Mouse (Mus musculus): ENCODE data around the gene Kcnk10.

- TF ChIP-seq CTCF (IDR thresholded peaks at IDR 0.05; ENCODE audit: extremely low read depth, insufficient read length, insufficient replicate concordance, low read depth, low read length): no peak
- no peak for TF ChIP-seq POLR2A (IDR thresholded peaks at IDR 0.05; ENCODE audit: low read depth, low read length)
Measured at GRCm38 (mm10) chr12:98627392-98628259, 49.5 kb upstream of the Kcnk10 start, which contains the start of gene Spata7.

Measured in small intestine, adult 2 months (tissue).